Mouse (Mus musculus): ENCODE data around the gene Ugt1a9.

DNA sequence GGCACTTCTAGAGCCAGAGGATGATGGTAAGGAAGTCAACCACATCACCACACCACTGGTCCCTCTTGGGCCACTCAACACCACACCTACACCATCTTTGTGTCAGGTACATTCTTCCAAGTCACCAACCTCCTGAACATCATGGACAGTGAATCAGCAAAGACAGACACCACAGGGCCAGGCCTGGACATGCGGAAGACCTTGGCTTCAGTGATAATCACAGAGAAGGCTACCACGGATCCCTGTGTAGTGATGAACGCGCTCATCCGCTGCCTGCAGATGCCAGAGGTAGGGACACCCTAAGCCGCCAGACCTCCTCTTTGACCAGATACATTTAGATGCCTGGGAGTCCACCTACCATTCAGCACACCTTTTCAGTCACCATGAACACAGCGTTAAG lies 157.5 kb downstream of the Ugt1a9 start:
- TF ChIP-seq NRF1 (IDR thresholded peaks at IDR 0.05; ENCODE audit: low read depth, low read length): no peak
- no peak for TF ChIP-seq CTCF (conservative IDR thresholded peaks at IDR 0.05 in 1 of 2, IDR thresholded peaks at IDR 0.05 in 1 of 2; ENCODE audit: low read depth in 2 of 2, low read length in 2 of 2)
- no peak for TF ChIP-seq EP300 (IDR thresholded peaks at IDR 0.05; ENCODE audit: low read length)
- TF ChIP-seq UBTF (IDR thresholded peaks at IDR 0.05; ENCODE audit: low read depth, low read length): no peak
- no peak for TF ChIP-seq TBP (conservative IDR thresholded peaks at IDR 0.05; ENCODE audit: low read depth, low read length)
- no peak for TF ChIP-seq JUN (IDR thresholded peaks at IDR 0.05; ENCODE audit: insufficient read depth, low read depth, low read length)
- TF ChIP-seq MXI1 (IDR thresholded peaks at IDR 0.05; ENCODE audit: low read depth, low read length): no peak
- no peak for TF ChIP-seq TCF12 (IDR thresholded peaks at IDR 0.05; ENCODE audit: low read depth, low read length)
- TF ChIP-seq JUND (conservative IDR thresholded peaks at IDR 0.05; ENCODE audit: low read depth, low read length): no peak

Measured in CH12.LX (cell line).